Mouse (Mus musculus) left cerebral cortex, postnatal 10 days (tissue): ENCODE results near the gene Sinhcaf. TPM values are rescaled to one million over a fixed set of nuclear protein-coding genes. Genes with fewer than 3 reads are reported as not detected.
"Not testable (repeated sequence)": the region's sequence is repeated elsewhere in the genome, so short reads cannot be mapped to it uniquely, and the experiment has no call there.

Source experiments
- DNase-seq, 2 experiments: peaks; one replicate each; pipeline ENCODE4 v3.0.0; 2021 to 2022; ENCODE audit warnings: low spot score in 2 of 2, mixed read lengths in 1 of 2; ENCODE audit errors: extremely low spot score in 1 of 2
- intact Hi-C: fragments of 180-260 bp; cut with DNase I; formaldehyde crosslinking; loops from one replicate; pipeline ENCODE4 v1.15.1; 2025
- total RNA-seq, 2 experiments: library from RNA; stranded (reverse); gene quantifications; 2 replicates each; pipeline ENCODE4 v1.2.3; 2021

Gene Sinhcaf
- total RNA-seq, 2 experiments from 2014 or later = 3.8 to 4.5 TPM

DNA sequence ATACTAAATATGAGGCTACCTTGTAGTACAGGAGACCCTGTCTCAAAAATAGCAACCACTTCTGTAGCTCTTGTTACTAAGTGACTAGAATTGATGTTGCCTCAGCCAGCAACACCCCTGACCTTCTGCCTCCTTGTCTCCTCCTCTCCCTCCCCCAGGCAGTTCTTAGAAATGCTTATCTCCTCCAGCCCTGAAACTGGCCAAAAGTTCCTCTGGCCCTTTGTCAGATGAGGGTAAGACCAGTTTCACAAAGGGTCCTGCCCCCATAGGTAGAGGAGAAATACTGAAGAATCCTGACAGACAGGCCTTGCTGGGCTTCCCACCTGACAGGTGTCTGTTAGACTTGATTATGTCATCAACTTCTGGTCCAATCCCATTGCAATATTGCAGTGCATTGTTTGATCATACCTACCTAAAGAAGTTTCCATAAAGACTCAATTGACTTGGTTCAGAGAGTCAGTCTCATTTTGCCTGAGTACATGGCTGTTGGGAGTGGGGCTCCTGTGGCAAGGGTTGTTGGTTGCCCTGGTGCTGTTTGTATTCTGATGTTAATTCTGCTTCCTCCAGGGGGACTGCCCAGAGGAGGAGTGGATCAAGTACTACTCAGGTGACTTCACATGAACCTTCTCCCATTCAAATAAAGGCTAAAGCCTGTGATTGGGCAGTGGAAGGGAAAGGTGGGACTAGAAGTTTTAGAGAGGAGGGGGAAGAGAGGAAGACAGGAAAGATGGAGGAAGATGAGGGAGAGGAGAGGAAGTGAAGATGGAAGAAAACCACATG lies 9.6 kb upstream of the Sinhcaf start:
- intact Hi-C loops = no loop called here
- no peak for DNase-seq

DNA sequence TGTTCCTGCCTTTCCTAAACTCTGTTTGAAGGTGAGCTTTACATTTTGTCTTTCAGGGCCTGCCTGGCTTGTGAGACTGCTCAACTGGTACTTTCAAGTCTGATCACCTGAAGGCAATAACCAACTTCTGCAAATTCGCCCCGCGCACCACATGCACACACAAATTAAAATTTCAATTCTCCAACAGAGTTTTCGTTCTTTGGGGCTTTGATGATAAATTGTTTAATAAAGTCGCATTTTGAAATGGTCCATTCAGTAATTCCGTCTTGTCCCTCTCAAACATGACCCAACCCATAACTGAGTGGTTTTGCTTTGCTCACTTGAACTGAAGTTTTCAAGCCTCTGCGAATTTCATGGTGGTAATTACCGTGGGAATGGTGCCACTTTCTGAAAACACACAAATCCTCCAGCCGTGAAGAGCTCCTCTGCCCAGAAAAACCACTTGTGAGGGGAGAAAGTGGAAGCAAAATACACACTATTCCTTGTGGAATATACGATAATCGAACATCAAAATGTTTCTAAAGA lies 676 bp upstream of the Sinhcaf start:
- intact Hi-C loops = no loop called here
- no peak for DNase-seq

DNA sequence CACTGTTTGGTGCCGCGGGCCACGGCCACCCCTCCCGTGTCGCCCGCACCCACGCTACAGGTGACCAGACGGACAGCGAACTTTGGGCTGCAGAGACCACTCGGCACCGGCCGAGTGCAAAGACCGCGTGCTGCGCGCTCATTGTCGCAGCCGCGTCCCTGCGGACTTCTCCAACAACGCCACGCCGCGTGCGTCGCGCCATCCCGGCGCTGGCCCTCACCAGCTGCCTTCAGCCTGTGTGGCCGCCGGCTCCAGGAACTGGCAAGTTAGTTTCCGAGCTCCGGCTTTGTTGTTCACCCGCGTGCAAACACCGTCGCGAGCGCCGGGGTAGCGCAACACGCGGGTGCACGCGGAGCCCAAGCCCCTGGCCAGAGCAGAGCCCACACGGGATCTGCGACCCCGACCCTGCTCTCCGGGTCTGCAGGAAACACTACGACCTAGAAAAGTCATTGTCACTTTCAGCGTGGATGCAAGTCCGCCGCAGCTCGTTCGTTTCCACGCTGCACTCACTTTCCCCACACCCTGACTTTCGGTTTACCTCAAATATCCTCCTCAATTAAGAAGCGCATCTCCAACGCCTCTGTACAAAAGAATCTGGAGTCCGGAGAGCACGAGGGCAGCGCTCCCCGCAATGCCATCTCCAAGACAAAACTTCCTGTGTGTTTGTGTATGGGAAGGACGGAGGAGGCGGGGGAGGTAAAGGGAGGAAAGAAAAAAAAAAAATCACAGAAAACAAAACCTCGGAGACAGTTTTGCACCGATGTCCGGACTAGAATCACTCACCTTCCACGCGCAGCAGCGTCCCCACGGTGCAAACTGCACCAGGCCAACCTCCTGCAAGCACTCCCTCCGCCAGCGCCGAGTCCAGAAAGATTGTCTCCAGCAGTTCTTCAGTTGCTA lies 508 bp downstream of the Sinhcaf start:
- intact Hi-C loops = no loop called here
- DNase-seq = peak in 1 of 2 experiments; percentile 43

DNA sequence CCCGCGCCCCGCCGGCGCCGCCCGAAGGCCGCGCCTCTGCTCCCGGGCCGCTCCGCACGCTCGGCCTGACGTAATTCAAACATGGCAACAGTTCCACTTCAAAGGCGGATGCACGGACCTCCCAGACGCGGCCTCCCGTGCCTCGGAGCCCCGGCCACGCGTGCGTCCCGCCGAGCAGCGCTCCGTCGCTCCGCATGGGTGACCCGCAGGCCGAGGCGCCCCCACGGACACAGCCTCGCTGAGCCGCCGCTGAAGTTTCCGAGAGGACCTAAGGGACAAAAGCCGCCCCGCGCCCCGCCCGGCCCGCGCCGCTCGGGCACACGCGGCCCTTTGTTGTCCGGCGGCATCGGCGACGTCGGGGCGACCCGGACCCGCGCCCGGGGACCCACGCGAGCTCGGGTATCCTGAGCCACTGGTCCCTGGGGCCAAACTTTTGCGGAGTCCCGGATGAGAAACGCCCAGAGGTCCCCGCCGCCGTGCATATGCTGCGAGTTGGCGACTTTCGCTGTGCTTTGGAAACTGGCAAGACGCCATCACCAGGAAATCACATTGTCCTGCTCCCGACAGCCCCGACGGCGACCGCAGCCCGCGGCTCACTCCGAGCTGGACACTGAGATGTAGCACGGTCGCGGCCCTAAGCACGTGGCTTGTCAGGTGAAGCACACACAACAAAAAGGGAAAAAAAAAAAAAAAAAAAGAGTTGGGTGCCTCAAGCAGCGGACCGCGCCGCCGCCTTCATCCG lies 1.3 kb downstream of the Sinhcaf start:
- intact Hi-C loops = no loop called here
- DNase-seq = peak; percentile 24 to 78

DNA sequence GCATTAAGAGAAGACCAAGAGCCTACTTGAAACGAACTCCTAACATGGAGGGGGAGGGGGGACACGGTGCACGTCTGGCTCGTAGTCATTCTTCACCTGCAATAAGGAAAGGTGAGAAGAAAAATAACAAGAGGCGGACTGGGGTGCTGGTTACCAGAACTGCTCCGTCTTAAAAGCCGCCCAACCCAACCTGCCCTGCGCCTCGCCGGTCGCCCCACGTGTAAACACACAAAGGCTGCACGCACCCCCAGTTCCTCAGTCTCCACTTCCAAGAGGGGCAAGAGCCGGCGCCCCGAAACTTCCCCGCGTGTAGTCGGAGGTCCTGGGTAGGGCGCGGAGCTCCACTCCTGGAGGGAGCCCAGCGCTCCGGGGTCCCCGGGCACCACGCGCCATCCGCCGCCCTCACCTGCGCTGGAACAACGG lies 1.9 kb downstream of the Sinhcaf start:
- DNase-seq = no peak
- intact Hi-C loops = no loop called here

DNA sequence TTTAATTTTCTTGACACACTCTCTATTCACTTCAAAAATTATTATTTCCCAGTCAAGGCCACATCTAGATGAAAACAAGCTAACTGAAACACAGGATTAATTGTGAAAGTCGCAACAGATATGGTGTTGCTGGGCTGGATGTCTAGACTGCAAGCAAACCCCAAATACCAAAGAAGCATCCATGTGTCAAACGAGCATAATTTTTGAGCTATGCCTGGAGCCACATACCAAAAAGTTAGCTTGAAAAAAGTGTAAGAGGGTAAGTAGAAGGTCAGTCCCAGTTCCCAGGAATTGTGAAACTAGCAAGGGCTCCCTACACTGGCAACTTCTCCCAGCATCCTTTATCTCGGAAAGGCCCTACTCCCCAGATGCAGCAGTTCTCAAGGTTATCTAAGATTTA lies 2.6 kb downstream of the Sinhcaf start:
- intact Hi-C loops = no loop called here
- DNase-seq = no peak

DNA sequence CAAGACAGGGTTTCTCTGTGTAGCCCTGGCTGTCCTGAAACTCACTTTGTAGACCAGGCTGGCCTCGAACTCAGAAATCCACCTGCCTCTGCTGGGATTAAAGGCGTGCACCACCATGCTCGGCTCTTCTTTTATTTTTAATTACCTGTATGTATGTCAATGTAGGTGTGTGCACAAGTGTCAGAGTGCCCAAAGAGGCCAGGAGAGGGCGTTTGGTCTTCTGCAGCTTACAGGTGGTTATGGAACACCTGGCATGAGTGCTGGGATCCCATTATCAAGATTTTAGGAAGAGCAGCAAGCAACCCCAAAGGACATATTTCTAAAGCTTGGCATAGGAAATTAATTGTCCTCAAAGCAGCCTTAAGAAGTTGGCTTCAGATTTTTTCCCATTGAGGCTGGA lies 3.9 kb downstream of the Sinhcaf start:
- no peak for DNase-seq
- intact Hi-C loops = no loop called here

DNA sequence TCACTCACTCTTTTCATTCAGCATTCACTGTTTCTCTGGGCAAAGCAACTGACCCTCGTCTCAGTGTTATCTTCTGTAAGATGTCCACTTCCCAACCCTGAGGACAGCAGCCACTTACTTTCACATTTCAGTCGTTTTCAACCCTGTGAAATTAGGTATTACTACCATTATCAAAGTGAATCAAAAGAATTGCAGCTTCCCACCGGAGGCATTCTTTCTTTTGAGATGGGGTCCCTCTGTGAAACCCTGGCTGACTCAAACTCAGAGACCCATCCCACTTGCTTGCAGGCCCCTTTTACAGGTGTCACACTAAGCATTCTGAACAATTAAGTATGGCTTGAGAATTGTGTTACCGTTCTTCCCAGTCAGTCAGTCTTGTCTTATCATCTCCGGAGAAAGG lies 4.4 kb downstream of the Sinhcaf start:
- intact Hi-C loops = no loop called here
- DNase-seq = no peak

DNA sequence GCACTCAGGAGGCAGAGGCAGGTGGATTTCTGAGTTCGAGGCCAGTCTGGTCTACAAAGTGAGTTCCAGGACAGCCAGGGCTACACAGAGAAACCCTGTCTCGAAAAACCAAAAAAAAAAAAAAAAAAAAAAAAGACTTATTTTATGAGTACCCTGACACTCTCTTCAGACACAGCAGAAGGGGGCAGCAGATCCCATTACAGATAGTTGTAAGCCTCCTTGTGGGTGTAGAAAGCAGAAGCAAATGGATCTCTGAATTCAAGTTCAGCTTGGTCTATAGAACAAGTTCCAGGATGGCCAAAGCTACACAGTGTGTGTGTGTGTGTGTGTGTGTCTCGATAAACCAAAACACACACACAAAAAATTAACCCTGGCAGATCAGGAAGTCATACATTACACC lies 5.9 kb downstream of the Sinhcaf start:
- intact Hi-C loops = not testable (repeated sequence)
- peak in 1 of 2 experiments; percentile 26 for DNase-seq

DNA sequence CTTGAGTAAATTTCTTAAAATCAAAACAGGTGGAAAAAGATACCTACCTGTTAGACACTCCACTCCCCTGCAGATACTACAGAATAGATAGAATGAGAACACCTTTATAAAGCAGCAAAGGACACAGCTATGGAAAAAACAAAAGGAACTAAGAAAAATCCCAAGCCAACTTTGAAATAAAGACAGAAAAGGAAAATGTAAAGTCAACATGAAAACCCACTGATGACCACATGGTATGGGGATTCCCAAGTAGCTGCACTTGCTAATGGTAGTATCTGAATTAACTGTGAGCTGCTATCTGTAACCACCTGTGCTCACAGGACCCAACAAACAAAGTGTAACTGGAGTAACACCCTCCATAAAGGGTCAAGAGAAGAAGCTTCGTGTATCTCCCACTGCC lies 8.6 kb downstream of the Sinhcaf start:
- no peak for DNase-seq
- intact Hi-C loops = no loop called here

DNA sequence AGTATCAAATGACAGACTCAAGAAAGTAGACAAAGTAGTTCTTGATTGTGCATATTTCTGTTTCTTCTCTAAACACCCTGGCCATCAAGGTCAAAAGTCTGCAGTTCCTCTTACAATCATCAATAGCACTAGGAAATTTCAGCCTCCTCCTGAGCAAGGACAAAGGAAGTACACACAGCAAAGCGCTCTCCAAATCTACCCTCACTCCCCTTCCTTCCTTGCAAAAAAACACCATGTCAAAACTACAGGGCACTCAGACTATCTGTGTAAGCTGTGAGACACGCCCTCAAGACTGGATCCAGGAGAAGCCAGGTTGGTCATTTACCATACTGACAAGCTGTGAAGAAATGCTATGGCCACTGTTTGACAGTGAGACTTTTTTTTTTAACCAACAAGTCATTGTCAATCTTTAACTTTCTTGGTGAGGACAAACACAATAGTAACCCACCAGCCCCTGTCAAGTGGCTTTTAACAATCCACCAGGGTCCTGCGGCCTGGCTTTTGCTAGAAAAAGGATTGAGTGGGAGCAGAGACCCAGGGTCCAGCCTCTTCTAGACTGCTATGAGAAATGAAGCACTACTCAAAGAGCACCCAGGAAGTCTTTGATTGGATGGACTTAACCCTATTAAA lies 11.2 kb downstream of the Sinhcaf start:
- intact Hi-C loops = loop anchor here (5.0 kb wide), 1 partner anchor 187 kb away; no protein-coding TSS in a partner anchor
- no peak for DNase-seq

DNA sequence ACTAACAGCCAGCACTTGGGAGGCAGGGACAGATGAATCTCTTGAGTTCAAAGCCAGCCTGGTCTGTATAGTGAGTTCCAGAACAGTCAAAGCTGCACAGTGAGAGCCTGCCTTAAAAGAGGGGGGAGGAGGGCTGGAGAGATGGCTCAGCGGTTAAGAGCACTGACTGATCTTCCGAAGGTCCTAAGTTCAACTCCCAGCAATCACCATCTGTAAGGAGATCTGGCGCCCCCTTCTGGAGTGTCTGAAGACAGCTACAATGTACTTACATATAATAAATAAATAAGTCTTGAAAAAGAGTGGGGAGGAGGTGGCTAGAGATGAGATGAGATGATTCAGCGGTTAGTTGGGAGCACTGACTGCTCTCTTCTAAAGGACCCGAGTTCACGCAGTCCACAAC lies 15.0 kb downstream of the Sinhcaf start:
- DNase-seq = peak in 1 of 2 experiments; percentile 21
- intact Hi-C loops = loop anchor here (5.0 kb wide), 1 partner anchor 191 kb away; no protein-coding TSS in a partner anchor

DNA sequence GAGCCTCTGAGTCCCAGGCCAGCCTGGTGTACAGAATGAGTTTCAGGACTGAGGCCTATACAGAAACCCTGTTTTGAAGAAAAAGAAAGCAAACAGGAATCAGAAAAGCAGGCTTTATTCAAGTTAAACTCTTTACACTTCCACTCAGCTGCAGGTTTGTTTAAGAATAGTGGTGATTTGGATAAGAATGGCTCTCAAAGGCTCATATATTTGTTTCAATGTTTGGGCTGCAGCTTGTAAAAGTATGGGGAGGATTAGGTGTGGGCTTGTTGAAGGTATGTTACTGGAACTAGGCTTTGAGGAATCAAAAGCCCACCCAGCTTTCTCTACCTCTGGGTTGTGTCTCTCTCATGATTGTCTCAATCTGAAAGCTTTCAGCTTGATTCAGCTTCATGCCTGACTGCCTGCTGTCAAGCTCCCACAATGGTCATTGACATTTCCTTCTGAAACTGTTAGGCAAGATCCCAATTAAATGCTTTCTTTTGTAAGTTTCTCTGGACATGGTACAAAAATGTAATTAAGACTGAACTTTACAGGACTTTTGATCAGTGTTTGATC lies 27.3 kb downstream of the Sinhcaf start:
- intact Hi-C loops = loop anchor here (10.0 kb wide), 1 partner anchor 704 kb away; the partner anchor contains the start of gene Ergic2
- no peak for DNase-seq

DNA sequence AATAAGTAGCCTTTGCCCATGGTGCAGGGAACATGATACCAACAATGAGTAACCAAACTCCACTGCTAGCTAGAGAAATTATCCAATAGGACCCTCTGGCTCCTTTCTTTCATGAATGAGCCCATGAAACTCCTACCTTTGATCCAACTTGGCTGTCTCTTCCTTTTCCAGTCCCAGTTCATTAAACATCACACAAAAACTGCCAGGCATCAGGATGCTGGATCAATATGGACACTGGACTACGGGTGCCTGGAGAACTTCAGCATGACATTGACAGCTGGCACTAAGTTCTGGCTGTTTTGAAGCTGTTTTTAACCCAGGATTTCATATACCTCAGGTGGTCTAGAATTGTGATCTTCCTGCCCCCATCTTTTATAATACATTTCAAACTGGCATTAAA lies 28.6 kb downstream of the Sinhcaf start:
- DNase-seq = no peak
- intact Hi-C loops = loop anchor here (10.0 kb wide), 1 partner anchor 703 kb away; the partner anchor contains the start of gene Ergic2

DNA sequence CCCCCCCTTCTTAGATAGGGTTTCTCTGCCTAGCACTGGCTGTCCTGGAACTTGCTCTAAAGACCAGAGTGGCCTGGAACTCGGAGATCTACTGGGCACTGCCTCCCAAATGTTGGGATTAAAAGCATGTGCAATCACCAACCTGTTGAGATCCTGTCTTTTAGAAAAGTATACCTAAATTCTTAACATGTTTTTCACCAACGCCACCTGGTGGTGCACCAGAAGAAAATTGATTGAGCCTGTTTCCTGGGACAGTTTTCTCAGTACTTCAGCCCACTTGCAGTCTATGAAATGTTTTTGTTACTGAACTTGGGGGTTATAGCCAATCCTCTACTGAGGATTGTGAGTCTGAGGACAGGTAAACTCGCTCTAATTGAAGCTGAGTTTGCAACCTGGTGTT lies 29.4 kb downstream of the Sinhcaf start:
- peak in 1 of 2 experiments; percentile 21 for DNase-seq
- intact Hi-C loops = loop anchor here (10.0 kb wide), 1 partner anchor 702 kb away; the partner anchor contains the start of gene Ergic2

DNA sequence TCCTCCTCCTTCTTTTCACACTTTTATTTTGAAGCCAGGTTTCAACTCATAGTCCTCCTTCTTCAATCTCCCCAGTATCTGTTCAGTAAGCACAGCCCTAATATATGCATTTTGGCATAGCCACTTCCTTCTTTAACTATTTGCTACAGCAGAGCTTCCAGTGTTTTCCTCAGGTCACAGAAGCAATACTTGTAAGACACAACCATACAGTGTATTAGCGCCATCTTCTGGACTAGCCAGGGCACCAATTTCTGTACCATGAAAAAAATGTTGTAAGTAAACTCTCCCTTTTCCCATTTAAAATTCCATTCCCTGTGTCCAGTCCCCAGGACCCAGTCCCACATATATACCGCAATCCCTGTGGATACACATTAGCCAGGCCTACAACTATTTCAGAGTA lies 32.3 kb downstream of the Sinhcaf start:
- DNase-seq = peak; percentile 42 to 59
- intact Hi-C loops = loop anchor here (10.0 kb wide), 1 partner anchor 699 kb away; the partner anchor contains the start of gene Ergic2

DNA sequence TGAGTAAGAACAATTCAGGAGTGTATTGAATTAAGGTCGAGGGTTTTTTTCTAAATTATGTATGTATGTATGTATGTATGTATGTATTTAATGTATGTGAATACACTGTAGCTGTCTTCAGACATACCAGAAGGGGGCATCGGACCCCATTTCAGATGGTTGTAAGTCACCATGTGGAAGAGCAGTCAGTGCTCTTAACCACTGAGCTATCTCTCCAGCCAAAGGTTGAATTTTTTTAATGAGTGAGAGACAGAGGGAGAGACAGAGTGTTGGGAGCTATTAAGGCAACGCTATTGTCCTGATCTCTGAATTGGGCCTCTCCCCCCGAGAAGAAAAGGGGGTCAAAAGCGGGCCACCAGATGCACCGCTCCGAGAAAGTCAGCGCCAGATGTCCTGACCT lies 34.4 kb downstream of the Sinhcaf start:
- intact Hi-C loops = loop anchor here (10.0 kb wide), 1 partner anchor 697 kb away; the partner anchor contains the start of gene Ergic2
- DNase-seq = not testable (repeated sequence)

DNA sequence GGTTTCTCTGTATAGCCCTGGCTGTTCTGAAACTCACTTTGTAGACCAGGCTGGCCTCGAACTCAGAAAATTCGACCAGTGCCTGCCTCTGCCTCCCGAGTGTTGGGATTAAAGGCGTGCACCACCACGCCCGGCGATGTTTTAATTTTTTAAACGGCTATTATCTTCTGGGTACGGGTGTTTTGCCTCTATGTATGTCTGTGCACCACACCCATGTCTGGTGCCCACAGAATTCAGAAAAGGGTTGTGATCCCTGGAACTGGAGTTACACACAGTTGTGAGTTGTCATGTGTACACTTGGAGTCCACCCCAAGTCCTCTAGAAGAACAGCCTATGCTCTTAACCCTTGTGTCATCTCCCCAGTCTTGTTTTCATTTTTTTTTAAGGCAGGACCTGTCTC lies 39.3 kb downstream of the Sinhcaf start:
- no peak for DNase-seq
- intact Hi-C loops = no loop called here
